Mouse (Mus musculus) layer of hippocampus, adult 9-11 months (tissue): ENCODE measurements at regions not wholly inside any gene's neighbourhood (a gene's known extent, or its start where the extent isn't known, plus 50 kb on each side); places are given as distances from the start of the nearest gene placed in this dataset.

Source experiments
- DNase-seq: peaks from one replicate; pipeline ENCODE4 v3.0.0; 2022

GRCm38 (mm10) chr9:93947053-93947452 is 590.8 kb downstream of the 1190002N15Rik start:
- DNase-seq, result no peak

GRCm38 (mm10) chr9:93940193-93940592 is 597.7 kb downstream of the 1190002N15Rik start:
- no peak for DNase-seq

GRCm38 (mm10) chr9:93930684-93931083 is 607.2 kb downstream of the 1190002N15Rik start:
- no peak for DNase-seq

GRCm38 (mm10) chr9:93889256-93889655 is 648.6 kb downstream of the 1190002N15Rik start:
- no peak for DNase-seq

- DNase-seq, result no peak
Measured at GRCm38 (mm10) chr9:93880112-93880511, 657.8 kb downstream of the 1190002N15Rik start.

- DNase-seq, result no peak
Measured at GRCm38 (mm10) chr9:93879572-93879971, 658.3 kb downstream of the 1190002N15Rik start.

- DNase-seq, result no peak
Measured at GRCm38 (mm10) chr9:93870778-93871177, 667.1 kb downstream of the 1190002N15Rik start.

GRCm38 (mm10) chr9:93857937-93858336 is 679.9 kb downstream of the 1190002N15Rik start:
- no peak for DNase-seq

- no peak for DNase-seq
Measured at GRCm38 (mm10) chr9:93846411-93846810, 691.5 kb downstream of the 1190002N15Rik start.

GRCm38 (mm10) chr9:93843869-93844268 is 694.0 kb downstream of the 1190002N15Rik start:
- DNase-seq, result no peak
